ENCODE assay signal across 19 mouse cellular contexts in the genomic region with DNA sequence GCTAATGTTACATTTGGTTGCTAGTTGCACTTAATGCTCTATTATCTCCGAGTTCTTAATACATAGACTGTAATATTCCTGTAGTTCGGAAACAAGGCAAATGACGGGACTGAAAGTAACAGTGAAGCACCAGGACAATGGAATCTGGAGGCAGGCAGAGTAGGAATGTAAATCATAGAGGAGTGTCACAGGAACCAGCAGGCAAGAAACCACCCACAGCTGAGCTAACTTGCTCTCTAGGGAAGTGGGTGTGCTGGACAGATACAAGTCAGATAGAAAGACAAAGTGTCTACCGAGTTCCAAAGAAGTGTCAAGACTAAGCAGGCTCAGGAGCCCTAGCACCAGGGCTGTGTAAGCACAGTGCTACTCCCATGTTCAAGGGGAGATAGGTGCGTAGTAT. TPM values are rescaled to one million over a fixed set of nuclear protein-coding genes. Genes with fewer than 3 reads are reported as not detected.
A peak's percentile ranks its signal among the peaks of the same experiment; 100 is the strongest.
DNase-seq lines count a peak whose midpoint lies in the region; ATAC-seq lines count a peak whose summit lies in the region.
"Had no signal": no experiment of that assay in that cellular context is flagged by ENCODE, and none has a peak within 500 bp of the region (broad histone marks: within the 10 kb centered on the region; RNA-seq: fewer than 3 reads in every experiment).

No protein-coding gene starts in this region.

- peak; percentile 21 for DNase-seq in forebrain, embryonic 11.5 days (ENCODE audit: low spot score)
- DNase-seq in hindbrain, embryonic 14.5 days (ENCODE audit: low spot score) = no peak
- DNase-seq in hindbrain, embryonic 10.5 days (ENCODE audit: low spot score) = no peak
- DNase-seq in lung, postnatal 14 days = no peak
- peak; percentile 70 for DNase-seq in brain, adult 2 months (ENCODE audit: low read depth, low spot score)
- DNase-seq in embryonic facial prominence, embryonic 10.5 days (ENCODE audit: low spot score) = no peak
- DNase-seq: adrenal gland, postnatal 25 days; cerebellum, adult 9-11 months; kidney, adult 9 months; liver; midbrain, embryonic 14.5 days had no signal

- no peak overlapping the region for H3K27ac ChIP-seq in forebrain, embryonic 11.5 days (ENCODE audit: low read depth, low read length)
- no peak overlapping the region for H3K27ac ChIP-seq in forebrain, embryonic 12.5 days
- 0 out of 2 replicates have a peak overlapping the region, but pooled peaks have one; percentile 7 for H3K27ac ChIP-seq in hindbrain, embryonic 14.5 days
- H3K27ac ChIP-seq in hindbrain, embryonic 10.5 days = no peak overlapping the region
- H3K27ac ChIP-seq in lung, embryonic 16.5 days (ENCODE audit: low read length) = no peak overlapping the region
- no peak overlapping the region for H3K27ac ChIP-seq in embryonic facial prominence, embryonic 10.5 days (replicated peaks)
- H3K27ac ChIP-seq: intestine, embryonic 15.5 days; left cerebral cortex, adult 2 months; liver, embryonic 15.5 days had no signal

- no peaks in the 10 kb centered on the region for H3K27me3 ChIP-seq in forebrain, embryonic 11.5 days (ENCODE audit: control insufficient read depth, insufficient read depth, low read length)
- no peaks in the 10 kb centered on the region for H3K27me3 ChIP-seq in forebrain, embryonic 12.5 days
- no peaks in the 10 kb centered on the region for H3K27me3 ChIP-seq in hindbrain, embryonic 14.5 days (ENCODE audit: control insufficient read depth, insufficient read depth, low read length)
- H3K27me3 ChIP-seq in hindbrain, embryonic 10.5 days (ENCODE audit: insufficient read depth, poor library complexity, severe bottlenecking) = no peaks in the 10 kb centered on the region
- no peaks in the 10 kb centered on the region for H3K27me3 ChIP-seq in lung, embryonic 16.5 days (ENCODE audit: control insufficient read depth, insufficient read depth, low read depth, low read length)
- no peaks in the 10 kb centered on the region for H3K27me3 ChIP-seq in embryonic facial prominence, embryonic 10.5 days (replicated peaks; ENCODE audit: low read depth, poor library complexity, severe bottlenecking)
- H3K27me3 ChIP-seq: intestine, embryonic 15.5 days; liver, embryonic 15.5 days had no signal

- WGBS in forebrain, embryonic 11.5 days = 86% methylated on average over 5 of the region's 5 CpGs
- WGBS in forebrain, embryonic 12.5 days = 82% methylated on average over 5 of the region's 5 CpGs
- 70% methylated on average over 5 of the region's 5 CpGs for WGBS in hindbrain, embryonic 14.5 days
- WGBS in hindbrain, embryonic 10.5 days = 83% methylated on average over 5 of the region's 5 CpGs
- 51% methylated on average over 5 of the region's 5 CpGs for WGBS in lung, embryonic 16.5 days
- WGBS in embryonic facial prominence, embryonic 10.5 days = 81% methylated on average over 5 of the region's 5 CpGs

- H3K36me3 ChIP-seq in forebrain, embryonic 11.5 days (ENCODE audit: control insufficient read depth, insufficient read depth, low read length) = no peaks in the 10 kb centered on the region
- H3K36me3 ChIP-seq in forebrain, embryonic 12.5 days (replicated peaks) = 0 out of 2 replicates have a peak, but pooled peaks cover 3% of the 10 kb centered on the region
- H3K36me3 ChIP-seq in hindbrain, embryonic 14.5 days (replicated peaks; ENCODE audit: control insufficient read depth, insufficient read depth) = no peaks in the 10 kb centered on the region
- 0 out of 2 replicates have a peak, but pooled peaks cover 10% of the 10 kb centered on the region for H3K36me3 ChIP-seq in hindbrain, embryonic 10.5 days
- no peaks in the 10 kb centered on the region for H3K36me3 ChIP-seq in lung, embryonic 16.5 days (ENCODE audit: control insufficient read depth, insufficient read depth, low read length)
- peaks cover 13% of the 10 kb centered on the region; the same call in 1 of the 2 replicates for H3K36me3 ChIP-seq in embryonic facial prominence, embryonic 10.5 days (replicated peaks)
- H3K36me3 ChIP-seq: intestine, embryonic 15.5 days; liver, embryonic 15.5 days had no signal

- no peak for ATAC-seq in forebrain, embryonic 11.5 days (replicated peaks; ENCODE audit: low FRiP score)
- ATAC-seq in forebrain, embryonic 12.5 days (ENCODE audit: low FRiP score) = no peak
- no peak for ATAC-seq in hindbrain, embryonic 14.5 days (ENCODE audit: low FRiP score)
- ATAC-seq in lung, embryonic 16.5 days (ENCODE audit: low read depth) = peak; percentile 57; the same call in 1 of the 2 replicates
- ATAC-seq: intestine, embryonic 15.5 days; lung, postnatal 0 days had no signal

- no peak overlapping the region for H3K4me2 ChIP-seq in forebrain, embryonic 11.5 days (ENCODE audit: low read depth, low read length, severe bottlenecking)
- H3K4me2 ChIP-seq in forebrain, embryonic 12.5 days = no peak overlapping the region
- no peak overlapping the region for H3K4me2 ChIP-seq in hindbrain, embryonic 14.5 days (replicated peaks)
- H3K4me2 ChIP-seq in lung, embryonic 16.5 days (ENCODE audit: low read depth, low read length) = no peak overlapping the region
- H3K4me2 ChIP-seq: heart, embryonic 11.5 days; intestine, embryonic 15.5 days; liver, embryonic 15.5 days had no signal

- H3K4me3 ChIP-seq in forebrain, embryonic 11.5 days (ENCODE audit: low read depth, low read length) = no peak overlapping the region
- no peak overlapping the region for H3K4me3 ChIP-seq in forebrain, embryonic 12.5 days (replicated peaks)
- no peak overlapping the region for H3K4me3 ChIP-seq in hindbrain, embryonic 14.5 days (replicated peaks; ENCODE audit: low read length)
- H3K4me3 ChIP-seq in hindbrain, embryonic 10.5 days = no peak overlapping the region
- no peak overlapping the region for H3K4me3 ChIP-seq in lung, embryonic 16.5 days (ENCODE audit: low read length)
- H3K4me3 ChIP-seq in embryonic facial prominence, embryonic 10.5 days = no peak overlapping the region
- H3K4me3 ChIP-seq: intestine, embryonic 15.5 days; left cerebral cortex, adult 2 months; liver, embryonic 15.5 days; myocyte had no signal

- no peaks in the 10 kb centered on the region for H3K4me1 ChIP-seq in forebrain, embryonic 11.5 days (replicated peaks; ENCODE audit: control insufficient read depth, insufficient read depth, low read length)
- H3K4me1 ChIP-seq in forebrain, embryonic 12.5 days = peaks cover 14% of the 10 kb centered on the region; the same call in 1 of the 2 replicates
- peaks cover 12% of the 10 kb centered on the region; the same call in 1 of the 2 replicates for H3K4me1 ChIP-seq in hindbrain, embryonic 14.5 days (replicated peaks; ENCODE audit: control insufficient read depth, insufficient read depth, low read length)
- H3K4me1 ChIP-seq in hindbrain, embryonic 10.5 days (replicated peaks) = peaks cover 15% of the 10 kb centered on the region; the same call in 1 of the 2 replicates
- no peaks in the 10 kb centered on the region for H3K4me1 ChIP-seq in lung, embryonic 16.5 days (replicated peaks; ENCODE audit: control insufficient read depth, insufficient read depth, low read length)
- no peaks in the 10 kb centered on the region for H3K4me1 ChIP-seq in embryonic facial prominence, embryonic 10.5 days
- H3K4me1 ChIP-seq: intestine, embryonic 15.5 days; liver, embryonic 15.5 days had no signal

- H3K9me3 ChIP-seq in forebrain, embryonic 11.5 days (ENCODE audit: control insufficient read depth, low read length) = no peaks in the 10 kb centered on the region
- H3K9me3 ChIP-seq in forebrain, embryonic 12.5 days = no peaks in the 10 kb centered on the region
- no peaks in the 10 kb centered on the region for H3K9me3 ChIP-seq in hindbrain, embryonic 14.5 days (ENCODE audit: control insufficient read depth, low read length)
- H3K9me3 ChIP-seq in hindbrain, embryonic 10.5 days = no peaks in the 10 kb centered on the region
- no peaks in the 10 kb centered on the region for H3K9me3 ChIP-seq in lung, embryonic 16.5 days (ENCODE audit: control insufficient read depth, low read length)
- H3K9me3 ChIP-seq in embryonic facial prominence, embryonic 10.5 days = no peaks in the 10 kb centered on the region
- H3K9me3 ChIP-seq: intestine, embryonic 15.5 days; liver, embryonic 15.5 days had no signal

- H3K9ac ChIP-seq in forebrain, embryonic 11.5 days (ENCODE audit: low read length) = no peak overlapping the region
- H3K9ac ChIP-seq in forebrain, embryonic 12.5 days = no peak overlapping the region
- H3K9ac ChIP-seq in hindbrain, embryonic 14.5 days = no peak overlapping the region
- H3K9ac ChIP-seq in lung, embryonic 16.5 days (ENCODE audit: low read length) = no peak overlapping the region
- H3K9ac ChIP-seq: intestine, embryonic 15.5 days; liver, embryonic 15.5 days had no signal

RNA-seq across cellular contexts. Expression of a gene that starts 32.6 kb away (rescaled TPM):
- polyA plus RNA-seq in forebrain, embryonic 11.5 days (2014; fragmentation: Nextera tagmentation; extraction: Ambion mirVana) = 40.9 and 43.0 TPM in 2 replicates
- 65.9 and 69.2 TPM in 2 replicates for polyA plus RNA-seq in forebrain, embryonic 12.5 days (2016; fragmentation: Nextera tagmentation; extraction: Ambion mirVana)
- polyA plus RNA-seq in hindbrain, embryonic 14.5 days (2014; fragmentation: Nextera tagmentation; extraction: Ambion mirVana) = 67.4 and 78.3 TPM in 2 replicates
- 22.6 and 30.1 TPM in 2 replicates for polyA plus RNA-seq in hindbrain, embryonic 10.5 days (2016; fragmentation: Nextera tagmentation; extraction: Ambion mirVana)
- polyA plus RNA-seq in lung, embryonic 16.5 days (2015; fragmentation: Nextera tagmentation; extraction: Ambion mirVana) = 5.6 and 7.3 TPM in 2 replicates
- polyA plus RNA-seq in embryonic facial prominence, embryonic 10.5 days (2016; fragmentation: Nextera tagmentation; extraction: Ambion mirVana) = 20.7 and 22.2 TPM in 2 replicates

Comparison
In these comparisons a context has a peak if more than half of its experiments do, and no peak if none do; other contexts are left out.
1. DNase-seq: peak in forebrain, embryonic 11.5 days (single experiment) and brain, adult 2 months (single experiment); none in hindbrain, embryonic 14.5 days (single experiment), hindbrain, embryonic 10.5 days (single experiment), lung, postnatal 14 days (single experiment) and embryonic facial prominence, embryonic 10.5 days (single experiment).